Mouse (Mus musculus) brain, embryonic 14.5 days (tissue): ENCODE measurements around the gene Dnaic1. TPM values are rescaled to one million over a fixed set of nuclear protein-coding genes. Genes with fewer than 3 reads are reported as not detected.

Experiments used
- DNase-seq: peaks from one replicate; pipeline ENCODE4 v3.0.0-alpha.2; 2011; ENCODE audit warnings: low read depth
- CTCF ChIP-seq: fragments of 200-500 bp; IDR thresholded peaks from 2 replicates; pipeline ENCODE4 v1.5.1; 2012; ENCODE audit warnings: inconsistent platforms, mild to moderate bottlenecking, moderate library complexity, borderline replicate concordance; ENCODE audit not compliant: insufficient read depth, insufficient read length; ENCODE audit errors: extremely low read depth
- POLR2A ChIP-seq: fragments of 200-500 bp; IDR thresholded peaks from 2 replicates; pipeline ENCODE4 v1.6.1; 2012; ENCODE audit warnings: mild to moderate bottlenecking, inconsistent platforms, borderline replicate concordance; ENCODE audit not compliant: poor library complexity, insufficient read depth, insufficient read length, severe bottlenecking; ENCODE audit errors: extremely low read depth
- polyA plus RNA-seq: library from polyadenylated mRNA; depleted of rRNA; stranded (reverse); fragments of >200 nt; gene quantifications from 2 replicates; pipeline ENCODE4 v1.2.3, GENCODE M21; 2012

Dnaic1 gene
- polyA plus RNA-seq, 1 experiment, result 2.8 TPM

DNA sequence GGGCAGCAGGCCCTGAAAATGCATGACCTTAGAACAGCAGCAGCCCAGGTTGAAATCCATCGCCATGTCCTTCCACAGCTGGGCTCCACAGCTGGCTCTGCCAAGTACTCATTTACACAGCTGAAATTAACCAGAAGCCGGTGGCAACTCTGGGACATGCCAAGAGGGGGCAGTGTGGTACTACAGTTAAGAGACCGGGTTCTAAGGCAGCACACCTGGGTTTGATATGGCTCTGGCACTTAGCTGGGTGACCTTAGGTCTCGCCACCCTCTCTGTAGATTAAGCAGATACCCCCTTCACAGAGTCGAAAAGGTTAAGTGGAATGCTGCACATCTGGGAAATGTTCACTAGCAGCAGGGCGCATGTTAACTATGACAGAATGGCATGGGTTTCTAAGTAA lies 17.0 kb upstream of the Dnaic1 start:
- no peak for TF ChIP-seq POLR2A
- TF ChIP-seq CTCF, result peak; percentile 78
- peak; percentile 78 for DNase-seq

DNA sequence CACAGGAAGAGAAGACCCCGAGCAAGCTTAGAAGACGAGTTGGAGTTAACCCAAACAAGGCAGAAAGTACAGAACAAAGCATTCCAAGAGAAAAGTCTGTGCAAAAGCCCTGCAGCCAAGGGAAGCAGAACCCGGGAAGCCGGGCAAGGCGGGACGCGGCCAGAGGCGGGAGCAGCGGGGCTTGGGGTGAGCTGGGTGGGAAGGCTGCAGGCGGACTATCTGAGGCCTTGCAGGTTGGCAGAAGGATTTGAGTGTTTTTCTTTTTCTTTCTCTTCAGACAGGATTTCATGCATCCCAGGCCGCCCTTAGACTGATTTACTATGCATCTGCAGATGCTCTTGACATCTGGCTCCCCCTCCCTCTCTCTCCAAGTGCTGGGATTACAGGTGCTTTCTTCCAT lies 16.5 kb upstream of the Dnaic1 start:
- TF ChIP-seq POLR2A, result no peak
- TF ChIP-seq CTCF, result no peak

DNA sequence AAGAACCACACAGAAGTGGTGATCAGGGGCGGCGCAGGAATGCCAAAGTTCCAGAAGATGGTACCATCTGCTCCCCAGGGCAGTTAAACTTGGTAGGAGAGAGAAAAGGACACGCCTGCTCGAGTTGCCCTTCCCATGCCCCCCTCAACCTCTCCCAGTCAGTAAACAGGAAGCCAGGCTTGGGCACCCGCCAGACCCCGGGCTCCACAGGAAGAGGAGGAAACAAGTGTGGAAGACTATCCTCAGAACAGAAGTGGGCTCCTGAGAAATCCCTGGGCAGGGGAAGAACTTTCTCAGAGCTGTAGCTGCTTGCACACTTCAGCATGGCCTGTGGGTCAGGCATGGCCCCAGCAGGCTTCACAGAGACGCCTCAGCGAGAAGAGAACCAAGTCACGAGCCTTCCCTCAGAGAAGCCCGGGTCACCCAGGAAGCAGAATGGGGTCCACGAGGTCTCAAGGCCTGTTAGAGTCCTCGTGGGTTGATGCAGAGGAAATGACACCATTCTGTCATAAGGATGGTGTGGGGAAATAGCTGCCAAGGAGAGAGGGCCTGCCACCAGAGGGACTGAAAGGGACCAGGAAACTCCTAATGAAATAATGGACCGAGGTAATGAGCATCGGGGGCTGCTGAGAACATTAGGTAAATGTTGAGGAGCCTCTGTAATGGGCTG lies 14.4 kb upstream of the Dnaic1 start:
- DNase-seq, result no peak
- TF ChIP-seq CTCF, result no peak
- TF ChIP-seq POLR2A, result no peak

More for the DNA sequence above, 16.5 kb upstream of the Dnaic1 start:
- DNase-seq, result no peak

DNA sequence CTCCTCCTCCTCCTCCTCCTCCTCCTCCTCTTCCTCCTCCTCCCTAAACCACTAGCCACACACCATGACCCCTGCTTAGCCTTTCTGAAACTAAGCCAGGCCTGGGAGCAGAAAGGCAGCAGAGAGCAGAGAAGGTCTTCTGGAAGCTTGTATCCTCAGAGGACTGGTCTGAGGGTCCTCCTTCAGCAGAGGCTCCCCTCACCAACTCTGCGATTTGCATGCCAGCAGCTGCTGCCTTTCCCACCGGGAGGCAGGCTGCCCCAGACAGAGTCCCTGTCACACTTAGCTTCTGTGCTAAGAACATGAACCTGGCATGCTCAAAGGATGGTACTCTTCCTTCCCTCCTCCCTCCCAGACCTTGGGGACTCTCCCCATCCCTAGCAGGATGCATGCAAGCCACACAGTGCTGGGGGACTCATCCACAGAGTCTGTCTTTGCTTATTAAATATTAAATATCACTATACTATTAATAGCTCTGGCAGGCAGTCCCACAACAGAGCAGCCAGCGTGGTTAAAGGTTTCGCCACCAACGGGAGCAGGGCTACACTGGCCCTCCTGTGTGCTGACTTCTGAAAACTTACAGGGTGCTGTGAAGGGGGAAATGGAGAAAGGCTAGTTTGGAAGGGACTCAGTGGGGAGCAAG lies 13.1 kb upstream of the Dnaic1 start:
- TF ChIP-seq POLR2A (no peak), CTCF (no peak)
- no peak for DNase-seq

DNA sequence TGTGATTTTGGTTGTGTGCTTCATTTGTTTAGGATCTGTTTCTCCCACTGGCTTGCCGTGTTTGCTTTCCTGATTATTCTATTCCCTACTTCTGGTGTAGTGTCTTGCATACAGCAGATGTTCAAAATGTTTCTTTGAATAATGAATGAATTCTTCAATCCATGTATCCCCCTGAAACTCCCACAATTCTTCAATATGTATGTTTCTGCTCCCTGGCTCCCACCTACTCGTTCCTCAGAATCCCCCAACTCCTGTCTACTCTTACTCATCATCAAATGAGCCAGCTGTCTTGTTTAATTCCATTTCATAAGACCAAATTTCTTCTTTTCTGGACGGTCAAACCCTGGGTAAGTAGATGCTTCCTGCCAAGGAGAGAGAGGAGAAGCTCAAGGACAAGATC lies 12.5 kb upstream of the Dnaic1 start:
- no peak for DNase-seq
- TF ChIP-seq POLR2A (no peak), CTCF (no peak)

DNA sequence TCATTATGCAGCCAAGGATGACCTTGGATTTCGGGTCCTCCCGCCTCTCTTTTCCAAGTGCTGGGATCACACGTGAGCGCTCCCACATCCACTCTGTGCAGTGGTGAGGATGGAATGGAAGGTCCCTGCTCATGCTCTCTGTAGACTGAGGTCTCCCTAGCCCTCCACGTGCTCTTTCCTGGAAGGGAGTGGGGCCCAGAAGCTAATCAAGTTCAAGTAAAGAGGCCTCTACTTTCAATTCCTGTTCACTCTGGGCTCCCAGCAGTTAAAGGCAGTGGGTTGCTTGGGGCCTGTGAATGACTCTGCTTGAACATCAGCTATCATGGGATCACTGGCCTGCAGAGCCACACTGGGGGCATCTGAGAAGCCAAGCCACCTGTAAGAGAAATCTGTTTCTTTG lies 6.3 kb upstream of the Dnaic1 start:
- TF ChIP-seq POLR2A, result no peak
- TF ChIP-seq CTCF, result no peak
- DNase-seq, result no peak

DNA sequence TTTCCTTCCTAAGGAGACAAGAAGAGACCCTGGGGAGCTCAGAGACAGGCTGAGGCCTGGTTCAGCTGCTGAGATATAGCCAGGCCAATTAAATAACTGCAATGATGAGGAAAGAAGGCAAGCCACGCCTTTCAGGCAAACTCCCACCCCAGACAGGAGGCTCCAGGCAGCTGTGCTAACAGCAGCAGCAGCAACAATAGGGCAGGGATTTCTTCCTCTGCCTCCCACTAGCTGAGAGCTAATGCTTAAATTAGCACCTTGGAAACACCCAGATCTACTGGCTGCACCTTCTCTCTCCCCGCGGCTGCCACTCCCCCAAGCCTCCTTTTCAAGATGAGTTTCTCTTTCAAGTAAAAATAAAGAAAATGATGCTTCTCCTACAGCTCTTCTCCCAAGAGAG lies 3.5 kb upstream of the Dnaic1 start:
- TF ChIP-seq CTCF (no peak), POLR2A (no peak)
- no peak for DNase-seq

DNA sequence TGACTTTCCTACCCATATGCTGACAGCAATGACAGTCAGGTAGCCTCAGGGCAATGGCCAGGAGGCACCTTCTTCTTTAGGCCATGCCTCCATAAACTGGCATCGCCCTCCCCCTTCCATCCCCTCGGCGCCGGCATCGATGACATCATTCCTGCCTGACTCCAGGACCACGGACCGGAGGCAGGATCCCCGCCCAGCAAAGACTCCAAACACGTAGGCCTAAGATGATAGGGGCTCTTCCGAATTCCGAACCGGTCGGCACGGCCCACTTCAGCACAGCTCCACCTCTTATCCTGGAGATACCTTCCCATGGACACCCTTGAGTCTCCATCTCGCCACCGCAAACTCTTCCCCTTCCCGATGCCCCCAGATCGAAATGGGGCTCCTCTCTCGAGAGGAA lies 1.3 kb upstream of the Dnaic1 start:
- peak; percentile 69 for DNase-seq
- TF ChIP-seq CTCF (no peak), POLR2A (no peak)

DNA sequence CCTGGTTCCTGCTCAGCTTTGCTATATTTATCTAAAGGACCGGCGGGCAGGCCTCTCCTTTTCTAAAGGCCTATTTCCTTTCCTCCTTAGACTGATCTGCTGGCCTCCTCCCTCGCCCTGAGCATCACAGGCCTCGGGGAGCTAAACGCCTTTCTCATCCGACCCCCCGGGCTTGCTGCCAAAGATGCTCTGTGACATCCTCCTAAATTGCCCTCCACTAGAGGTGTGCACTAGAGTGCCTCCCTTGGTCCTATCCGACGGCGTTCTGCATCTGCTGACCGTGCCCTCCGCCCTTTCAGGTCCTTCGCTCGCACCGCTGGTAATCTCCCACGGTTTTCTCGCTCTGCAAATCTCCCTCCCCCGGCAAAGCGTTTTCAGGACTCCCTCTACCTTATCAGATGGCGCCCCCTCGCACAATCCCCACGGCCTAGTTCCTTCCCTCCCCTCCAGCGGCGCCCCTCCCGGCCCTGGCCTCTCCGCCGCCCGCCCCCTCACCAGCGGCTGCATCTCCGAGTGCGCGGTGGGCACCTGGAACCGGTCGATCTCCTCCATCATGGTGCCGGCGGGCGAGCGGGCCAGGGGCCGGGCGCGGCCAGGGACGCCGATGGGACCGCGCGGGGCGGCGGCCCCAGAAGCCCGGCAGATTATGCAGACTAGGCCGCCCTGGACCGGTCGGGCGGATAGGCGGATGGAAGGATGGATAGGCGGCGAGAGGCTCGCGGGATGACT lies 729 bp upstream of the Dnaic1 start:
- TF ChIP-seq CTCF (no peak), POLR2A (no peak)
- DNase-seq, result peak; percentile 77

DNA sequence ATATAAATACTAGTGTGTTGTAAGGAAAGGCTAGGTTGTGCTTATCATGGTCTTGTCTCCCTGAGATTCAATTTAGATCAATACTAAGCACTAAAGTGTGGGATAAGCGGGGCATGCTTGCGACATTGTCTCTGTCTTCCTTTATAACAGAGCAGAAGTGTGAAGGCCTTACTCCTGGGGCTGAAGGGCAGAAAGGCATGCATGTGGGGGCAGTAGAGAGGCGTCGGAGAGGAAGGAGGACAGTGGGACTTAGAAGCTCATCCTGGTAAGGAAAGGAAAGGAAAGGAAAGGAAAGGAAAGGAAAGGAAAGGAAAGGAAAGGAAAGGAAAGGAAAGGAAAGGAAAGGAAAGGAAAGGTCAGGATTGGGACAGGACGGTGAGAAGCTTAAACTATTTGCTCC lies 1.9 kb downstream of the Dnaic1 start:
- DNase-seq, result peak; percentile 50
- TF ChIP-seq POLR2A (no peak), CTCF (peak; percentile 50; the same call in 1 of the 2 replicates)

DNA sequence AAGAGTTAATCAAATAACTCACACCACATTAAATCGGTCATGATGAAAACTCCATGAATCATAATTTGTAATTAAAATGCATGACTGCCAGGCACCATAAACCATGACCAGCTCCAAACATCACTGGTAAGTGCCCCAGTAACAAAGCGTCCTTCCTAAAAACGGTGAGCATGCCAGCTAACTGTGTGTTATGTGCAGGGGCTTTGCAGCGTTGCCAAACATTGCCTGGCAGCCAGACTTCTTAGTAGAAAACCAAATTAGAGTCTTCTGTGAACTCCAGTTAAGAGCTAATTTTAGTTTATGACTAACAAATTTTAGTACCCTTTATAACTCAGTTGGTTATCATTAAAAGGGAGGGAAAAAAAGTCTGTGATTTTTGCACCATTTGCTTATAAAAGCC lies 3.9 kb downstream of the Dnaic1 start:
- no peak for TF ChIP-seq CTCF
- TF ChIP-seq POLR2A, result no peak
- DNase-seq, result peak; percentile 69
